Mouse (Mus musculus) limb, embryonic 15.5 days (tissue): ENCODE results near the gene Tmem41b. TPM values are rescaled to one million over a fixed set of nuclear protein-coding genes. Genes with fewer than 3 reads are reported as not detected.
"Not testable (repeated sequence)": the region's sequence is repeated elsewhere in the genome, so short reads cannot be mapped to it uniquely, and the experiment has no call there.

ENCODE experiments used
- ATAC-seq: fragments of 200-750 bp; cut with Nextera tagmentation; 2 replicates; pipeline ENCODE4 v1.8.0; 2017; ENCODE audit warnings: low read depth, moderate TSS enrichment; ENCODE audit not compliant: insufficient number of reproducible peaks, low FRiP score, low TSS enrichment
- H3K27ac ChIP-seq: fragments of 300-500 bp; sonication (generic); 2 replicates; pipeline ENCODE4 v1.5.1; 2015; ENCODE audit warnings: moderate library complexity, mild to moderate bottlenecking, inconsistent platforms
- H3K27me3 ChIP-seq: fragments of 300-500 bp; sonication (generic); 2 replicates; pipeline ENCODE4 v1.6.1; 2015; ENCODE audit warnings: inconsistent platforms
- H3K36me3 ChIP-seq: fragments of 300-500 bp; sonication (generic); 2 replicates; pipeline ENCODE4 v1.6.1; 2015; ENCODE audit warnings: inconsistent platforms
- H3K4me1 ChIP-seq: fragments of 300-500 bp; sonication (generic); 2 replicates; pipeline ENCODE4 v1.6.1; 2015; ENCODE audit warnings: inconsistent platforms
- H3K4me2 ChIP-seq: fragments of 300-500 bp; sonication (generic); 2 replicates; pipeline ENCODE4 v1.6.1; 2015; ENCODE audit warnings: mild to moderate bottlenecking, inconsistent platforms
- H3K4me3 ChIP-seq: fragments of 300-500 bp; sonication (generic); 2 replicates; pipeline ENCODE4 v1.5.1; 2015; ENCODE audit warnings: mild to moderate bottlenecking, inconsistent platforms
- H3K9ac ChIP-seq: fragments of 300-500 bp; sonication (generic); 2 replicates; pipeline ENCODE4 v1.6.1; 2015; ENCODE audit warnings: inconsistent platforms
- H3K9me3 ChIP-seq: fragments of 300-500 bp; sonication (generic); 2 replicates; pipeline ENCODE4 v1.6.1; 2016; ENCODE audit warnings: inconsistent platforms
- WGBS: fragments of 180-500 bp; shearing (Covaris S2); methylation state at CpG from one replicate; pipeline ENCODE4 v1.1.7; 2015; 5-methylcytosine and 5-hydroxymethylcytosine counted together
- polyA plus RNA-seq: library from polyadenylated mRNA; unstranded; fragments of >200 nt; fragmentation: Nextera tagmentation; extraction: Ambion mirVana; gene quantifications from 2 replicates; pipeline ENCODE4 v1.2.1, GENCODE M21; 2015

The Tmem41b gene
- polyA plus RNA-seq, result 69.8 and 71.6 TPM in 2 replicates

- H3K9me3 ChIP-seq, H3K27me3 ChIP-seq, H3K4me1 ChIP-seq, ATAC-seq: not testable (repeated sequence)
- 32% methylated on average over 6 of the region's 6 CpGs for WGBS
- peak within 1 kb of the TSS; percentile 64 for H3K4me3 ChIP-seq
- peaks cover 11% of the 10 kb centered on the region for H3K36me3 ChIP-seq
- peak within 1 kb of the TSS; percentile 90 for H3K27ac ChIP-seq
- peak within 1 kb of the TSS; percentile 69 for H3K4me2 ChIP-seq
- H3K9ac ChIP-seq, result peak within 1 kb of the TSS; percentile 45
Observed at GRCm38 (mm10) chr7:109986775-109987174, at the start of gene Tmem41b. Gene Tmem41b, minus strand, starts transcription at chr7:109986929.

- no peak overlapping the region for H3K27ac ChIP-seq
- H3K36me3 ChIP-seq, result peaks cover 38% of the 10 kb centered on the region
- H3K27me3 ChIP-seq, result no peaks in the 10 kb centered on the region
- no peaks in the 10 kb centered on the region for H3K9me3 ChIP-seq
- WGBS, result 74% methylated on average over 3 of the region's 3 CpGs
- ATAC-seq, result no peak
- H3K9ac ChIP-seq, result no peak overlapping the region
- H3K4me3 ChIP-seq, result no peak overlapping the region
- no peak overlapping the region for H3K4me2 ChIP-seq
- H3K4me1 ChIP-seq, result no peaks in the 10 kb centered on the region
Observed at GRCm38 (mm10) chr7:110030342-110030741, 43.6 kb upstream of the Tmem41b start.

GRCm38 (mm10) chr7:110028826-110029225, 42.1 kb upstream of the Tmem41b start:
- no peak overlapping the region for H3K27ac ChIP-seq
- ATAC-seq, result no peak
- H3K9ac ChIP-seq, result no peak overlapping the region
- H3K36me3 ChIP-seq, result peaks cover 31% of the 10 kb centered on the region; the same call in 1 of the 2 replicates
- H3K9me3 ChIP-seq, result no peaks in the 10 kb centered on the region
- no peak overlapping the region for H3K4me2 ChIP-seq
- WGBS, result 61% methylated on average over 1 of the region's 1 CpGs
- H3K27me3 ChIP-seq, result no peaks in the 10 kb centered on the region
- H3K4me1 ChIP-seq, result no peaks in the 10 kb centered on the region
- no peak overlapping the region for H3K4me3 ChIP-seq

- no peak overlapping the region for H3K27ac ChIP-seq
- no peaks in the 10 kb centered on the region for H3K27me3 ChIP-seq
- no peak overlapping the region for H3K4me2 ChIP-seq
- H3K9ac ChIP-seq, result no peak overlapping the region
- WGBS, result 67% methylated on average over 2 of the region's 2 CpGs
- H3K9me3 ChIP-seq, result no peaks in the 10 kb centered on the region
- H3K4me1 ChIP-seq, result no peaks in the 10 kb centered on the region
- H3K36me3 ChIP-seq, result peaks cover 17% of the 10 kb centered on the region; the same call in 1 of the 2 replicates
- no peak overlapping the region for H3K4me3 ChIP-seq
- no peak for ATAC-seq
Observed at GRCm38 (mm10) chr7:110026594-110026993, 39.9 kb upstream of the Tmem41b start.

DNA sequence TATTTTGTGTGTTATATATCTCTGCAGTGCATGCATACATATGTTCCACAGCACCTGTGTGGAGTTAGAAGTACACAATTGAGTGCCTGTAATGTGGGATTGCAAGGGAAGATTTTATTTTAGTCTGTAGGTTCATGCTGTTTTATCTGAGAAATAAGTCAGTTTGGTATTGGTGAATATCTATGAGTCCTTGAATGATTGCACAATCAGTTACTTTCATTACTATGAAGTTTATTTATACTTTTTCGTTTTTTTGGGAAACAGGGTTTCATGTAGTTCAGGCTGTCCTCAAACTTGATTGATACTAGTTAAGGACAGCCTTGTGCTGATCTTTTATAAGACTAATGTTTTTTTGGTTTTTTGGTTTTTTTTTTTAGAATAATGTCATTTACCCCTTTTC, 36.8 kb upstream of the Tmem41b start:
- ATAC-seq, result no peak
- Histone ChIP-seq H3K4me3 (no peak overlapping the region), H3K4me1 (peaks cover 3% of the 10 kb centered on the region; the same call in 1 of the 2 replicates), H3K27me3 (no peaks in the 10 kb centered on the region), H3K9ac (no peak overlapping the region), H3K4me2 (no peak overlapping the region), H3K9me3 (no peaks in the 10 kb centered on the region), H3K36me3 (peaks cover 7% of the 10 kb centered on the region; the same call in 1 of the 2 replicates), H3K27ac (no peak overlapping the region)
- 92% methylated on average over 1 of the region's 1 CpGs for WGBS

GRCm38 (mm10) chr7:110018631-110019482, 32.1 kb upstream of the Tmem41b start:
- no peaks in the 10 kb centered on the region for H3K36me3 ChIP-seq
- peak overlapping the region; percentile 100 for H3K4me3 ChIP-seq
- no peaks in the 10 kb centered on the region for H3K27me3 ChIP-seq
- peak overlapping the region; percentile 94 for H3K27ac ChIP-seq
- H3K4me1 ChIP-seq, result peaks cover 3% of the 10 kb centered on the region; the same call in 1 of the 2 replicates
- no peaks in the 10 kb centered on the region for H3K9me3 ChIP-seq
- peak; percentile 66 for ATAC-seq
- H3K9ac ChIP-seq, result peak overlapping the region; percentile 97
- H3K4me2 ChIP-seq, result peak overlapping the region; percentile 67
- under 1% methylated on average over 42 of the region's 42 CpGs for WGBS

DNA sequence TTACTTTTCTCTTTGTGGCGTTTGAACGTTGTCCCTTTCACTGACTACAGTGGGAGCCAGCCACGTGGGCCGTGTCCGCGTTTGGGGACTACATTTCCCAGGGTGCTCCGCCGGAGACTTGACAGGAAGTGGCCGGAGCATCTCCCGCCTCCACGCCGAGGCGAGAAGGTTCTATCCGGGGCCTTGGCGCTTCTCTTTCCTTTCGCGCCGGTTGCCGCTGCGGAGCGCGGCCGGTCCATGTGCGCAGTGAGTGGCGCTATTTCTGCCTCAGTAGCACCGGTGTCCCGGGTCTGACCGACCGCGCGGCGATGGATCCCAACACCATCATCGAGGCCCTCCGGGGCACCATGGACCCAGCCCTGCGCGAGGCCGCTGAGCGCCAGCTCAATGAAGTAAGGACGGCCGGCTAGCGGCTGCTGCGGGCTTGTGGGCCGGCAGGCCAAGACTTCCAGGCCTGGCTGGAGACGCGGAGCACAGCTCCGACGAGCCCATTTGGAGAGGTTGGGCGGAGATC, 31.4 kb upstream of the Tmem41b start, which contains the start of gene Ipo7:
Ipo7 (plus strand) TSS at position 158 of the 514 bp plus-strand sequence.
- under 1% methylated on average over 48 of the region's 48 CpGs for WGBS

GRCm38 (mm10) chr7:110014272-110014671, 27.5 kb upstream of the Tmem41b start:
- H3K4me1 ChIP-seq, result peaks cover 3% of the 10 kb centered on the region; the same call in 1 of the 2 replicates
- no peak for ATAC-seq
- H3K27me3 ChIP-seq, result no peaks in the 10 kb centered on the region
- H3K27ac ChIP-seq, result no peak overlapping the region
- no peak overlapping the region for H3K4me3 ChIP-seq
- H3K9me3 ChIP-seq, result no peaks in the 10 kb centered on the region
- WGBS, result 81% methylated on average over 5 of the region's 5 CpGs
- no peak overlapping the region for H3K9ac ChIP-seq
- no peaks in the 10 kb centered on the region for H3K36me3 ChIP-seq
- H3K4me2 ChIP-seq, result no peak overlapping the region

More for the DNA sequence above, 31.4 kb upstream of the Tmem41b start, which contains the start of gene Ipo7:
- Histone ChIP-seq H3K4me2 (peak within 1 kb of the TSS; percentile 67), H3K4me3 (peak within 1 kb of the TSS; percentile 100), H3K27me3 (no peaks in the 10 kb centered on the region), H3K27ac (peak within 1 kb of the TSS; percentile 94), H3K9ac (peak within 1 kb of the TSS; percentile 97), H3K36me3 (no peaks in the 10 kb centered on the region), H3K9me3 (no peaks in the 10 kb centered on the region), H3K4me1 (peaks cover 3% of the 10 kb centered on the region; the same call in 1 of the 2 replicates)
- peak; percentile 96 for ATAC-seq

GRCm38 (mm10) chr7:110011417-110011816, 24.7 kb upstream of the Tmem41b start:
- Histone ChIP-seq H3K27ac (no peak overlapping the region), H3K9ac (no peak overlapping the region), H3K4me3 (no peak overlapping the region), H3K9me3 (no peaks in the 10 kb centered on the region), H3K27me3 (no peaks in the 10 kb centered on the region), H3K4me1 (no peaks in the 10 kb centered on the region), H3K36me3 (no peaks in the 10 kb centered on the region), H3K4me2 (no peak overlapping the region)
- WGBS, result 44% methylated on average over 1 of the region's 1 CpGs
- no peak for ATAC-seq

GRCm38 (mm10) chr7:110009084-110009483, 22.4 kb upstream of the Tmem41b start:
- no peak overlapping the region for H3K9ac ChIP-seq
- no peak overlapping the region for H3K27ac ChIP-seq
- ATAC-seq, result no peak
- H3K9me3 ChIP-seq, result no peaks in the 10 kb centered on the region
- no peak overlapping the region for H3K4me2 ChIP-seq
- no peaks in the 10 kb centered on the region for H3K27me3 ChIP-seq
- H3K36me3 ChIP-seq, result no peaks in the 10 kb centered on the region
- WGBS, result 88% methylated on average over 6 of the region's 6 CpGs
- no peak overlapping the region for H3K4me3 ChIP-seq
- no peaks in the 10 kb centered on the region for H3K4me1 ChIP-seq

DNA sequence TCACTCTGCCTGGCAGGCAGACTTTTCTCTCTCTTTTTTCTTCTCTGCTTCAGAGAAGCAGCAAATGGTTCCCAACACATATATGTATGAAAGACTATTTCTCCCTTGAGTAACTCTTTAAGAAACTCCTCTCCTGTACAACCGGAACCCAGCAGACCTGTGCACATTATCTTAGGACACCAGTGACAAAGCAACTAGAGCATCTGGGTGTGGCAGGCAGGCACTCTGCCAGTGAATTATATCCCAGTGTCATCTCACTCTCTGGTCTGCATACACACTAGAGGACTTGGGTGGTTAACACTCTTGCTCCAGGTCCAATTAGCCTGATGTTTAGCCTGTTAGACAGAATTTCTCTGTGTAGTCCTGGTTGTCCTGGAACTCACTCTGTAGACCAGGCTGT, 21.8 kb upstream of the Tmem41b start:
- Histone ChIP-seq H3K4me1 (no peaks in the 10 kb centered on the region), H3K4me3 (no peak overlapping the region), H3K27ac (no peak overlapping the region), H3K4me2 (no peak overlapping the region), H3K27me3 (no peaks in the 10 kb centered on the region), H3K9ac (no peak overlapping the region), H3K36me3 (no peaks in the 10 kb centered on the region), H3K9me3 (no peaks in the 10 kb centered on the region)
- no peak for ATAC-seq
- WGBS, result 86% methylated on average over 1 of the region's 1 CpGs
